Mouse (Mus musculus) adrenal gland, postnatal 14 days (tissue): ENCODE data around the gene Faap20. TPM values are rescaled to one million over a fixed set of nuclear protein-coding genes. Genes with fewer than 3 reads are reported as not detected.

ENCODE experiments used
- DNase-seq: peaks from one replicate; pipeline ENCODE4 v3.0.0; 2021; ENCODE audit warnings: mixed read lengths
- total RNA-seq: library from RNA; stranded (reverse); gene quantifications from 2 replicates; pipeline ENCODE4 v1.2.3, GENCODE M21; 2021

Gene Faap20
- total RNA-seq, 1 experiment from 2014 or later, result 39.4 TPM

DNA sequence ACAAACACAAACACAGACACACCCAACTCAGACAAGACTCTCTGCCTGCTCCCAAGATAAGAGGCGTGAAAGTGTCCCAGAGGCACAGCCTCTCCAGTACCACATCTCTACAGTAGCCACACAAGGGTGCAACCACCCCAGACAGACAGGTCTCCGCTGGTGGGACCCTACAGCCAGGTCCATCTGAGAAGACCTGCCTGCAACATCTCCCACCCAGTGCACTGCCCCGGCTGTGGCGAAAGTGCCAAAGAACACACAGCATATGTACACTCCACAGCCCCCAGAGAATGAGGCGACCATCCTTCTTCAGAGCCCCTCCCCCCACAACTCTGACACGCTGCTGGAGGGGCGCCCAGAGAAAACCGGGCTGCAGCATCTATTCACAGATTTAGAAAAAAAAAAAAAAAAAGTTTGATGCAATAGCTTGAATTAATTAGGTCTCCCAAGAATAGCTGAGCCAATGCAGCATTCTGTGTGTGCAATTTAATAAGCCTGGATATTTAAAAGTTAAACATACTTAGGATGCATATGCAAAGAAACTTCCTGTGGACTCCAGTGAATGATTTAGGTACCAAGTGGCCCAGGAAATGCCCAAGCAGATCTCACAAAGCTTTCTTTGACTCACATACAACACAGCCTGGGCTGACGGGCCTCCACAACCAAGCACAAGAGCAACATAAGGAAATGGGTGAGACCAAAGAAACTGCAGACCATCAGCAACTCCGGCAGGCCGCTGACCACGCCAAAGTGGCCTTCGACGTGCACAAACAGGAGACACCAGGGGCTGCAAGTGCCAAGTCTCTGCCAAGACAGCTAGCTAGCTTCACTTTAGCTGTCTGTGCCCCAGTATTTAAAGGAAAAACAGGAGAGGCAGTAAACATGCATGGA lies 29.1 kb upstream of the Faap20 start:
- peak; percentile 53 for DNase-seq

DNA sequence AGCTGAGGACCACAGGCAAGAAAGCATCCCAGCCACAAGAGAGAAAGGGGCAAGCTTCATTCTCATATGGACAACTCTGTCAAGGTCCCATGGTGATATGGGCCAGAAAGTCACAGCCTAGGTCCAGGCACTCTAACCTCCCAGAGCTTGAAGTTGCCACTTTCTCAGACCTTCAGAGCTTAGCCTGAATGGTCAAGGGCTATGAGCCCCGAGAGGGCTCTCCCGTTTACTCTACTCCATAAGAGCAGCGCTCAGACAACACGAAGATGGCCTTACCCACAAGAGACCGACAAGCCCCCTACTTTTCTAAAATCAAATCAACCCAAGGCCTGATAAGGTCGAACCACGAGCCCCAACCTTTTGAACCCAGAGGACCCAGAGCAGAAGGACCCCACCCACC lies 28.5 kb upstream of the Faap20 start:
- DNase-seq, result no peak

GRCm38 (mm10) chr4:155221599-155222551 lies 27.7 kb upstream of the Faap20 start:
- DNase-seq, result peak; percentile 84

- no peak for DNase-seq
Observed at GRCm38 (mm10) chr4:155222552-155222840, 27.1 kb upstream of the Faap20 start, which contains the start of gene Ski. Gene Ski, minus strand, starts transcription at chr4:155222592.

- peak; percentile 100 for DNase-seq
Observed at GRCm38 (mm10) chr4:155222841-155223593, 26.6 kb upstream of the Faap20 start.

GRCm38 (mm10) chr4:155223594-155224528 lies 25.7 kb upstream of the Faap20 start:
- DNase-seq, result no peak

GRCm38 (mm10) chr4:155225918-155226317 lies 23.7 kb upstream of the Faap20 start:
- DNase-seq, result no peak

DNA sequence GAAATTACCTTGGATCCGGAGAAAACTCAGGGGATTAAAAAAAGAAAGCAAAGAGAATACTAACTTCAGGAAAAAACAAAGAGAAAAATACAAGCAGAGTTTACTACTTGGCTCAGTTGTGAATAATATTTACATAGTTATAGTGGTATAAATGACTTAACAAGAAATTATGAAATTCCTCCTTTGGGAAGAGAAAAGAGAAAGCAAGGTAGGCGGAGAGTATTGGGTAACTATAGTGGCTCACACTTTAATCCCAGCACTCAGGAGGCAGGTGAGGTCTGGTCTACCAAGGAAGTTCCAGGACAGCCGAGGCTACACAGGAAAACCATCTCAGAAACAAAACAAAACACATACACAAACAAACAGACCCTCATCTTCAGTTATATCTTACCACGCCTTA lies 21.6 kb upstream of the Faap20 start:
- no peak for DNase-seq

- DNase-seq, result peak; percentile 3
Observed at GRCm38 (mm10) chr4:155228461-155228860, 21.1 kb upstream of the Faap20 start.

DNA sequence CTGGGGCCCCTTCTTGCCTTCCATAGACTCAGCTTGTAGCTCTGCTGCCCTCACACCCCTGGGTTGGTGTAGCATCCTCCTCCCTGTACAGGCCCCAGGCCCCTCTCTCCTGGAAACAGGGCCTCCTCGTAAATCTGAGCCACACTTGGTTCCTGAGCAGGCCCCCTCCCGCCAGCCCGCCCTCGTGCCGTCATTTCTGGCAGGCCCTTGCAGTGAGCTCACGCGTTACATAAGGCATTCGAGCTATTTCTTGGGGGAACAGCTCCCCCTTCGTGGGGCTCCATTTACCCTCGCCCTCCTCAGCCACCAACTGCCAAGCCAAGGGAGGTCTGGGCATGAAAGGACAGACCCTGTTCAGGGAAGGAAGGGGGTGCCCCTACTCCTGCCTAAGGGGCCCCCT lies 15.7 kb upstream of the Faap20 start:
- DNase-seq, result peak; percentile 80

- DNase-seq, result peak; percentile 57
Observed at GRCm38 (mm10) chr4:155234371-155235310, 15.0 kb upstream of the Faap20 start.

- peak; percentile 91 for DNase-seq
Observed at GRCm38 (mm10) chr4:155235311-155236119, 14.1 kb upstream of the Faap20 start.

DNA sequence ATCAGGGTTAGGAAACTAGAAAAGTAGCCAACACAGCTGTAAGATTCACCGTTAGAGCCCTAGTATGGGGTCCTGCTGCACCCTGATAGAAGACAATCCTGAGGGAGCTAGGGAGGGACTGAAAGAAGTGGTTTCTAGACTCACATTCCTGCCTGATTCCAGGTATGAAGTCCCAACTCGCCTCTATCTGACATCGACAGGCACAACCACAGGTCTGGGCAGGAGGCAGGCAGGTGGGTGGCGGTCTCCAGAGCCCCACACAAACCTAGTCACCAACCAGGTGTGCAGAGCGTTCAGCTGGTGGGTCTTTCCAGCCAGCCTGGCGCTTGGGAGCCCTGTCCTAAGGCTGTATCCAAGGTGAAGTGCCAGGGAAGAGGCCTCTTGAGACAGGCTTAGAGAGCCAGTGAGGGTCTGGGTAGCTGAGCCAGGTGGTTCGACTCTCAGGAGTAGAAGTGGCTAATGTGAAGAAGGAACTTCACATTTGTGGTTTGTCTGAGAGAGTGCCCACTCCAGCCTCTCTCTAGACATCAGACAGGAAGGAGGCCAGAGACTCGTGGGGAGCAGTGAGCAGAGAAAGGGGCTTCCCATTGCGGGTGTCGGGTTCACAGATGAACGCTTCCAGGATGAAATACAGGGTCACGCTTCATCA lies 12.7 kb upstream of the Faap20 start:
- DNase-seq, result no peak

- no peak for DNase-seq
Observed at GRCm38 (mm10) chr4:155238276-155238675, 11.3 kb upstream of the Faap20 start.

- no peak for DNase-seq
Observed at GRCm38 (mm10) chr4:155239494-155239893, 10.1 kb upstream of the Faap20 start.

DNA sequence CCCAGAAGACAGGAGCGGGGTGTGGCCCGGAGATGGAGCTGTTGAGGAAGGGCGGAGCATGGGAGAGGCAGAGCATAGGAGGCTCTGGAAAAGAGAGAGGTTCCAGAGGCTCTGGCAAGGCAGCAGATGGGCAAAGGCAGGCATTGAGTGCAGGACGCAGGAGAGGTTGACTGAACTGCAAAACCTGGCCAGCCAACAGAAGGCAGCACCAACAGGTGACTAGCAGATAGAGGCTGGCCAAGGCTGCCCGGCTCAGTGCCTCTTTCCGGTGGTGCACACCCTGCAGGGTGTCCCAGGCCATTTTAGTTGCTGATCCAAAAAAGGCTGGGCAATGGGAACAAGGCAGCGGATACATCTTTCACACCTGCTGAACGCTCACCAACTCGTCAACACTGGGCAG lies 7.8 kb upstream of the Faap20 start:
- DNase-seq, result no peak

- no peak for DNase-seq
Observed at GRCm38 (mm10) chr4:155242292-155242691, 7.3 kb upstream of the Faap20 start.

DNA sequence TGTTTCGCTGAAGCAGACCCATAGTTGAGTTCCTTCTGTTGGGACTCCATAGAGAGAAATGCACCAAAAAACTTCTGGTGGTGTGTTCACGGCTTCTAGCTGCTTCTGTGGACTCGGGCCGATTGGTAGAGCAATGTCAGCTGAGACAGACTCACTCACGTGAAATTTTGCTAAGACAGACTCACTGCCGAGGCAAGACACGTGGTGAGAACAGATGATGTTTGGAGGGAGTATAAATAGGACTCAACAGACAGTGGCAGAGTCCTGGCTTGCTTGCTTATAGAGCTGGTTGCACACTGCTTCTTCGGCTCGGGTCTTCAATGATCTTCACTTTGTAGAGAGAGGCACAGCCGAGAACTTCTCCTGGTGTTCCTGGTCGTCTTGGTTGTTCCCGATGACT lies 6.4 kb upstream of the Faap20 start:
- DNase-seq, result no peak
